Mouse (Mus musculus): ENCODE data around the gene Gpr68. TPM values are rescaled to one million over a fixed set of nuclear protein-coding genes. Genes with fewer than 3 reads are reported as not detected.

The Gpr68 gene
- polyA plus RNA-seq, 1 experiment from 2014 or later: 0.46 TPM

DNA sequence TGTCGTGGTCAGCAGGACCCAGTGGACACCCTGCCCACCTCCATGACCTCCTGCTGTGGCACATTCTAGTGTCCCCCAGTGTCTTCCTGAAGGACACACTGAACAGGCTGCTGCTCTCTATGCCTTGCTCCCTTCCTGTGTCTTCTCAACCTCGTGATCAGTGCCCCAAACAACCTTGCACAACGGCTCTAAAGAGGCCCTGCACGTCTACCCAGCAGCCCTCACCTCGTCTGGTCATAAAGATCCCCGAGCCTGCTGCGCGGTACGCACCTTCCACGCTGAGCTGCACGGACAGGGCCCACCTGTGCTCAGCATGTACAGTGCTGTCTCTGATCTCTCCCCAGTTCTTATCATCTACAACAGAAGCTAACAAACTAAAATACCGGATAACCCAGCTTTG, 38.0 kb upstream of the Gpr68 start:
- H3K4me1 ChIP-seq (ENCODE audit: control insufficient read depth, insufficient read depth, low read length): no peaks in the 10 kb centered on the region
- H3K4me2 ChIP-seq (replicated peaks; ENCODE audit: low read depth, low read length): no peak overlapping the region
- no peak overlapping the region for H3K27ac ChIP-seq (ENCODE audit: low read length)
- peaks cover 11% of the 10 kb centered on the region for H3K36me3 ChIP-seq (ENCODE audit: control insufficient read depth, insufficient read depth, low read length)
- 80% methylated on average over 12 of the region's 12 CpGs for WGBS
- no peak for ATAC-seq (ENCODE audit: insufficient number of reproducible peaks, insufficient read depth, low FRiP score, low read depth)
- H3K4me3 ChIP-seq (ENCODE audit: low read depth, low read length): no peak overlapping the region
- H3K27me3 ChIP-seq (ENCODE audit: control insufficient read depth, insufficient read depth, low read length): no peaks in the 10 kb centered on the region
- no peaks in the 10 kb centered on the region for H3K9me3 ChIP-seq (ENCODE audit: control insufficient read depth, low read depth, low read length)
- no peak overlapping the region for H3K9ac ChIP-seq (replicated peaks; ENCODE audit: low read depth, low read length)

DNA sequence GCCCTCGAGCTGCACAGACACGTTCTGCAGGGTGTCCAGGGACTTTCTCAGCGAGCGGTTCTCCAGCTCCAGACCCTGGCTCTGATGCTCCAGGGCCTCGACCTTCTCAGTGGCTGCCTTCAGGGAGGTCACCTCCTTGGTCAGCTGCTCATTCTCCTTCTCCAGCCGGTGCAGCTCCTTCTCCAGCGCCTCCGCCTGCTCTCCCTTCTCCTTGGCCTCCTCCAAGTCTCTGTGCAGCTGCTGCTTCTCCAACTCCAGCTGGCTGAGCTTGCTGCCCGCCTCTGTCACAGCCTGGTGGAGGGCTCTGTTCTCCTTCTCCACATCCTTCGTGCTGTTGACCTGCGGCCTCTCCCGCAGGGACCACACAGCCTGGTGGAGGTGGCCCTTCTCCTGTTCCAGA, 37.5 kb upstream of the Gpr68 start:
- Histone ChIP-seq H3K36me3 (ENCODE audit: control insufficient read depth, insufficient read depth, low read length) (peaks cover 12% of the 10 kb centered on the region), H3K4me1 (ENCODE audit: control insufficient read depth, insufficient read depth, low read length) (no peaks in the 10 kb centered on the region), H3K27ac (ENCODE audit: low read length) (no peak overlapping the region), H3K9ac (replicated peaks; ENCODE audit: low read depth, low read length) (no peak overlapping the region), H3K4me3 (ENCODE audit: low read depth, low read length) (no peak overlapping the region), H3K9me3 (ENCODE audit: control insufficient read depth, low read depth, low read length) (no peaks in the 10 kb centered on the region), H3K4me2 (replicated peaks; ENCODE audit: low read depth, low read length) (no peak overlapping the region), H3K27me3 (ENCODE audit: control insufficient read depth, insufficient read depth, low read length) (no peaks in the 10 kb centered on the region)
- 78% methylated on average over 12 of the region's 12 CpGs for WGBS
- ATAC-seq (ENCODE audit: insufficient number of reproducible peaks, insufficient read depth, low FRiP score, low read depth): peak; percentile 33; the same call in 1 of the 2 replicates

- no peak overlapping the region for H3K27ac ChIP-seq (ENCODE audit: low read length)
- H3K4me2 ChIP-seq (replicated peaks; ENCODE audit: low read depth, low read length): no peak overlapping the region
- H3K27me3 ChIP-seq (ENCODE audit: control insufficient read depth, insufficient read depth, low read length): no peaks in the 10 kb centered on the region
- peaks cover 15% of the 10 kb centered on the region for H3K36me3 ChIP-seq (ENCODE audit: control insufficient read depth, insufficient read depth, low read length)
- ATAC-seq (ENCODE audit: insufficient number of reproducible peaks, insufficient read depth, low FRiP score, low read depth): no peak
- no peak overlapping the region for H3K4me3 ChIP-seq (ENCODE audit: low read depth, low read length)
- 78% methylated on average over 21 of the region's 21 CpGs for WGBS
- no peaks in the 10 kb centered on the region for H3K9me3 ChIP-seq (ENCODE audit: control insufficient read depth, low read depth, low read length)
- no peaks in the 10 kb centered on the region for H3K4me1 ChIP-seq (ENCODE audit: control insufficient read depth, insufficient read depth, low read length)
- no peak overlapping the region for H3K9ac ChIP-seq (replicated peaks; ENCODE audit: low read depth, low read length)
These were observed 36.9 kb upstream of the Gpr68 start for GRCm38 (mm10) chr12:100944921-100945336.

GRCm38 (mm10) chr12:100943146-100943545, 35.1 kb upstream of the Gpr68 start:
- Histone ChIP-seq H3K27me3 (ENCODE audit: control insufficient read depth, insufficient read depth, low read length) (no peaks in the 10 kb centered on the region), H3K9ac (replicated peaks; ENCODE audit: low read depth, low read length) (no peak overlapping the region), H3K4me2 (replicated peaks; ENCODE audit: low read depth, low read length) (no peak overlapping the region), H3K4me1 (ENCODE audit: control insufficient read depth, insufficient read depth, low read length) (no peaks in the 10 kb centered on the region), H3K36me3 (ENCODE audit: control insufficient read depth, insufficient read depth, low read length) (peaks cover 15% of the 10 kb centered on the region), H3K4me3 (ENCODE audit: low read depth, low read length) (no peak overlapping the region), H3K9me3 (ENCODE audit: control insufficient read depth, low read depth, low read length) (no peaks in the 10 kb centered on the region), H3K27ac (ENCODE audit: low read length) (no peak overlapping the region)
- no peak for ATAC-seq (ENCODE audit: insufficient number of reproducible peaks, insufficient read depth, low FRiP score, low read depth)
- 58% methylated on average over 4 of the region's 4 CpGs for WGBS

DNA sequence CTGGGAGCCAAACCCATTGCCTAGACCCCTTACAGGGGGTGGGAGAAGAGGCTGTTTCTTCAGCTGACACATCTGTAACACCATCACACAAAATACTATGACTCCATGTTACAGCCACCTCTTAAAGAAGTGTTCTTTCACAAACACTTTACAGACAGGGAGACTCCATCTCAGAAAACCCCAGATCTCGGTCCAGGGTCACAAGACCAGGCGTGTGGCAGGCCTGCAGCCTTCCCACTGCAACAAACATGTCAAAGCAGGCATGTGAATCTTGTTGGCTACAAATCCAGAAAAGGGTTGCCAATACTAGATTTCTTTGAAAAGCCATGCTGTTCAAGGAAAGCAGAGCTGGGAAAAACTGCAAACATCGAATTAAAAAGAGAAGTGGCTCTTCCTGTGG, 33.4 kb upstream of the Gpr68 start:
- H3K4me3 ChIP-seq (ENCODE audit: low read depth, low read length): no peak overlapping the region
- H3K27me3 ChIP-seq (ENCODE audit: control insufficient read depth, insufficient read depth, low read length): no peaks in the 10 kb centered on the region
- 83% methylated on average over 3 of the region's 3 CpGs for WGBS
- no peak overlapping the region for H3K27ac ChIP-seq (ENCODE audit: low read length)
- H3K36me3 ChIP-seq (ENCODE audit: control insufficient read depth, insufficient read depth, low read length): peaks cover 7% of the 10 kb centered on the region
- no peak overlapping the region for H3K4me2 ChIP-seq (replicated peaks; ENCODE audit: low read depth, low read length)
- H3K9ac ChIP-seq (replicated peaks; ENCODE audit: low read depth, low read length): no peak overlapping the region
- H3K9me3 ChIP-seq (ENCODE audit: control insufficient read depth, low read depth, low read length): no peaks in the 10 kb centered on the region
- no peak for ATAC-seq (ENCODE audit: insufficient number of reproducible peaks, insufficient read depth, low FRiP score, low read depth)
- 0 out of 2 replicates have a peak, but pooled peaks cover 3% of the 10 kb centered on the region for H3K4me1 ChIP-seq (ENCODE audit: control insufficient read depth, insufficient read depth, low read length)

DNA sequence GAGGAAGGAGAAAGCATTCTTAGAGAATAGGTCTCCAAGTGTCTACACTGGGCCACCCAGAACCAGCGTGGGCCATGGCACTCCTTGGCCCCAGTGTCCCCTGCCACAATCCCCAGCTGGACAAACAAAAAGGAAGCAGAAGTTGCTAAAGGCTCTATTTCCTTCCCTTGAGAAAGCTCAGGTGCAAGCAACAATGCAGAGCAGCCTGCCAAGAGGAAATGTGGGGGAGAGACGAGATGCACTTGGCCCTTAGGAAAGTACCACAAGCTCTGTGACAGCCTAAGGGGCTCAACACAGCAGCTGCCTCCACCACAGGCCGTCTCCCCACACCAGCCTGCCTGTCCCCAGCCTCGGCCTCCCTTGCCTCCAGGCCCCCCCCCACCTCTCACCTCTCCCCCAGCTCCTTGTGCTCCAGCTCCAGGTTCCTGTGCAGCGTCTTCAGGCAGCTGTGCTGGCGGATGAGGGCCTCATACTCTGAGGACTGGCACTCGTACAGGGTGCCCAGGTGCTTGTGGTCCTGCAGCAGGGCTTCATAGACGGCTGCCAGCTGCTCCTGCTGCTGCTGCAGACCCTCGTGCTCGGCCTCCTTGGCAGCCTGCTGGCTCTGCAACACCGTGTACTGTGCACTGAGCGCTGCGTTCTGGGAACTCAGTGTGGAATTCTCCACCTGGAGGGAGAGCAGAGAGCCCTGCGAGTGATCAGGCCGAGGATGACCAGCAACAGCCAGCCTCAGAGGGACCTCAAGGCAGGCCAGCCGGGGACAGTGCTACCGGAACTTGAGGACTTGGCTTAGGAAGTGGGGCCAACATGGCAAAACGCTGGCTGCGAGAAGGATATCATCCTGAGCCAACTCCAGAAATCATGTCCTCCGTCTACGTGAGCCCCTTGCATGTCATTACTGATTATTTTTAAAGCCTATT, 29.7 kb upstream of the Gpr68 start:
- Histone ChIP-seq H3K4me3 (ENCODE audit: low read depth, low read length) (no peak overlapping the region), H3K36me3 (ENCODE audit: control insufficient read depth, insufficient read depth, low read length) (peaks cover 7% of the 10 kb centered on the region; the same call in 1 of the 2 replicates), H3K9me3 (ENCODE audit: control insufficient read depth, low read depth, low read length) (no peaks in the 10 kb centered on the region), H3K4me1 (ENCODE audit: control insufficient read depth, insufficient read depth, low read length) (0 out of 2 replicates have a peak, but pooled peaks cover 3% of the 10 kb centered on the region), H3K27ac (ENCODE audit: low read length) (peak overlapping the region; percentile 11; the same call in 1 of the 2 replicates), H3K4me2 (replicated peaks; ENCODE audit: low read depth, low read length) (no peak overlapping the region), H3K27me3 (ENCODE audit: control insufficient read depth, insufficient read depth, low read length) (no peaks in the 10 kb centered on the region), H3K9ac (replicated peaks; ENCODE audit: low read depth, low read length) (no peak overlapping the region)
- 61% methylated on average over 21 of the region's 21 CpGs for WGBS
- no peak; the same call in 1 of the 2 replicates for ATAC-seq (ENCODE audit: insufficient number of reproducible peaks, insufficient read depth, low FRiP score, low read depth)

GRCm38 (mm10) chr12:100936737-100937136, 28.7 kb upstream of the Gpr68 start:
- 73% methylated on average over 4 of the region's 4 CpGs for WGBS
- Histone ChIP-seq H3K27me3 (ENCODE audit: control insufficient read depth, insufficient read depth, low read length) (no peaks in the 10 kb centered on the region), H3K4me3 (ENCODE audit: low read depth, low read length) (no peak overlapping the region), H3K4me1 (ENCODE audit: control insufficient read depth, insufficient read depth, low read length) (0 out of 2 replicates have a peak, but pooled peaks cover 3% of the 10 kb centered on the region), H3K9ac (replicated peaks; ENCODE audit: low read depth, low read length) (no peak overlapping the region), H3K36me3 (ENCODE audit: control insufficient read depth, insufficient read depth, low read length) (peaks cover 7% of the 10 kb centered on the region; the same call in 1 of the 2 replicates), H3K4me2 (replicated peaks; ENCODE audit: low read depth, low read length) (no peak overlapping the region), H3K9me3 (ENCODE audit: control insufficient read depth, low read depth, low read length) (no peaks in the 10 kb centered on the region), H3K27ac (ENCODE audit: low read length) (no peak overlapping the region)
- ATAC-seq (ENCODE audit: insufficient number of reproducible peaks, insufficient read depth, low FRiP score, low read depth): no peak

- 0 out of 2 replicates have a peak, but pooled peaks have one; percentile 26 for ATAC-seq (ENCODE audit: insufficient number of reproducible peaks, insufficient read depth, low FRiP score, low read depth)
- H3K27ac ChIP-seq (ENCODE audit: low read length): no peak overlapping the region
- no peak overlapping the region for H3K4me3 ChIP-seq (ENCODE audit: low read depth, low read length)
- WGBS: 17% methylated on average over 2 of the region's 2 CpGs
- no peak overlapping the region for H3K4me2 ChIP-seq (replicated peaks; ENCODE audit: low read depth, low read length)
- H3K36me3 ChIP-seq (ENCODE audit: control insufficient read depth, insufficient read depth, low read length): peaks cover 4% of the 10 kb centered on the region
- H3K4me1 ChIP-seq (ENCODE audit: control insufficient read depth, insufficient read depth, low read length): 0 out of 2 replicates have a peak, but pooled peaks cover 3% of the 10 kb centered on the region
- H3K9me3 ChIP-seq (ENCODE audit: control insufficient read depth, low read depth, low read length): no peaks in the 10 kb centered on the region
- no peak overlapping the region for H3K9ac ChIP-seq (replicated peaks; ENCODE audit: low read depth, low read length)
- H3K27me3 ChIP-seq (ENCODE audit: control insufficient read depth, insufficient read depth, low read length): no peaks in the 10 kb centered on the region
These were observed 28.1 kb upstream of the Gpr68 start for GRCm38 (mm10) chr12:100936116-100936515.
